Mouse (Mus musculus): ENCODE measurements at regions not wholly inside any gene's neighbourhood (a gene's known extent, or its start where the extent isn't known, plus 50 kb on each side); places are given as distances from the start of the nearest gene placed in this dataset.

DNA sequence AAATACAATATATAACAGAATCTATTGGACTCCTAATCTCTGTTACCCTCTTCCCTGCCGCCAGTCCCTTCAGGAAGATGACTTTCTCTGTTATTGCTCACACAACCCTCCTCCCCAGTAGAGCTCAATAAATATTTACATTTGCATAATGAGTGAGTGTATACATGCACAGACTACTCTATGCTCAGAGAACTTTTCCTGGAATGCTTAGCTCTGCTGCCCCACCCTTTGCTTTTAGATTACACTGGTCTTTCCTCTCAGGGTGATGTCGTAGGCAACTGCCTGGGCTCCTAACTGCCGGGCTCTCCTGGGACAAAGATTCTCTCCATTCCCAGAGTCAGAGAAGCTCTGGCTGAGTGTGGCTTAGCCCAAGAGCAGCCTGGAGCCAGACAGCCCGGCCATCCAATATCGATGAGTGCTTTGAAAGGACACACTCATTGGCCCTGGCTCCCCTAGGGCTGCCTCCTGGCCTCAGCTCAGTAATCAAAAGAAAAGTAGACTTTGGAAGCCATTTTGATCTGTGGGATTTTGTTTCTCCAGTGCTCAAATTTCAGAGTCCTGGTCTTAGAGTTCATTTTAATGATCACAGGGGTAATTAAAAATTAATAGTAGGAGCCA, 109.2 kb upstream of the Cdh4 start:
- Histone ChIP-seq H3K27me3 (ENCODE audit: low read depth, poor library complexity, severe bottlenecking) (no peaks in the 10 kb centered on the region), H3K4me3 (no peak overlapping the region), H3K27ac (no peak overlapping the region), H3K4me1 (peaks cover 9% of the 10 kb centered on the region), H3K36me3 (no peaks in the 10 kb centered on the region), H3K9me3 (replicated peaks) (no peaks in the 10 kb centered on the region)
- no peak for DNase-seq (ENCODE audit: low spot score)
- WGBS: 75% methylated on average over 5 of the region's 5 CpGs

DNA sequence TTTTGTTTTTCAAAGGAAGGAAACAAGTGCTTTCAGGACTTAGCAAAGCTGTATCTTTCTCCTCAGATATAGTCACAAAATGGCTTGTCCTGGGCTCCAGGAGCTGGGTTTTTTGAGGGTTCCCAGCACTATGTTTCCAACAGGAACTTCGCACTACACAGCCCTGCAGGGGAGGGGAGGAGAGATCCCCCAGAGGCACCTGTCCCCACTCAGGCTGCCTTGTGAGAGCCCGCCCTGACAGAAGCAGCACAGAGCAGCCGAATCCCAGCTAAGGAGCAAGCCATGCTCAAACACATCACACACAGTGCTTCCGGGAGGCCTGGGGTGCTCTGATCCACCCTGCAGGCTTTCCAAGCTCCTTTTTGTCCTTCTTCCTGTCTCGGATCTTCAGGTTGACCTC, 108.6 kb upstream of the Cdh4 start:
- H3K4me3 ChIP-seq: no peak overlapping the region
- no peaks in the 10 kb centered on the region for H3K36me3 ChIP-seq
- no peaks in the 10 kb centered on the region for H3K9me3 ChIP-seq (replicated peaks)
- no peak for DNase-seq (ENCODE audit: low spot score)
- peaks cover 9% of the 10 kb centered on the region for H3K4me1 ChIP-seq
- no peak overlapping the region for H3K27ac ChIP-seq
- WGBS: 72% methylated on average over 5 of the region's 5 CpGs
- H3K27me3 ChIP-seq (ENCODE audit: low read depth, poor library complexity, severe bottlenecking): no peaks in the 10 kb centered on the region

DNA sequence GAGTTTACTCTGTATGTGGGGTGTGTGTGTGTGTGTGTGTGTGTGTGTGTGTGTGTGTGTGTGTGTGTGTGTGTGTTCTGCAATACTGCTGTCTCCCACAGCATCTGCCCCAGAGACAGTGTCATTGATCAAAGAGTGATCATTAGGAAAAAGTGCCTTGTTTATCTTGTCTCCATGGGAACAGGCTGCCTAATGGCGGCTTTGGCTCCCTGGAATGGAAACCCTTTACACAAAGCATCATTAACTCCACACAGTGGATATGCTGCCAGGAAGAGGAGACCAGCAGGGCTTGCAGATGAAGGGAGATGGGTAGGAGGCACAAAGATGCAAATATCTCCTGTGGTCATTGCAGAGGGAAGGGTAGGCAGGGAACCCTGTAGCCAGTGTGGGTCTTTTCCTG, 106.0 kb upstream of the Cdh4 start:
- Histone ChIP-seq H3K9me3 (replicated peaks) (no peaks in the 10 kb centered on the region), H3K4me3 (no peak overlapping the region), H3K4me1 (peaks cover 9% of the 10 kb centered on the region), H3K27ac (no peak overlapping the region), H3K27me3 (ENCODE audit: low read depth, poor library complexity, severe bottlenecking) (no peaks in the 10 kb centered on the region), H3K36me3 (no peaks in the 10 kb centered on the region)
- WGBS: 0% methylated on average over 1 of the region's 1 CpGs
- DNase-seq (ENCODE audit: low spot score): no peak

DNA sequence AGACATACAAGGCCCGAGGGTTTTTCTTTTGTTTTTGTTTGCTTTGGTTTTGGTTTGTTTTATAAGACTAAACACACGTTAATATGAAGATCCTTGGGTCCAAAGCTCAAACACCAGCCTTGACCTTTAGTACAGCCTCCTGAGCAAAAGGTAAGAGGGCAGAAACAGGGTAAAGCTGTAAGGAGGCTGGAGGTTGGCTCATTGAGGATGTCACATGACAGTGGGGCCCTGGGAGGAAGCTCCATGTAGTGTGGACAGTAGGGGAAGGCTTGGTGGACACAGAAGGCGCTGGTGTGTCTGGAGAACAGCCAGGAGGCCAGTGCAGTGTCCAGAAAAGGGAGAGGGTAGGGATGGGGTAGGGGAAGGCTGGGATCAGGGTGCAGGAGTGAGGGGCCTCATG, 89.6 kb upstream of the Cdh4 start:
- 71% methylated on average over 3 of the region's 3 CpGs for WGBS
- Histone ChIP-seq H3K4me1 (no peaks in the 10 kb centered on the region), H3K36me3 (no peaks in the 10 kb centered on the region)

DNA sequence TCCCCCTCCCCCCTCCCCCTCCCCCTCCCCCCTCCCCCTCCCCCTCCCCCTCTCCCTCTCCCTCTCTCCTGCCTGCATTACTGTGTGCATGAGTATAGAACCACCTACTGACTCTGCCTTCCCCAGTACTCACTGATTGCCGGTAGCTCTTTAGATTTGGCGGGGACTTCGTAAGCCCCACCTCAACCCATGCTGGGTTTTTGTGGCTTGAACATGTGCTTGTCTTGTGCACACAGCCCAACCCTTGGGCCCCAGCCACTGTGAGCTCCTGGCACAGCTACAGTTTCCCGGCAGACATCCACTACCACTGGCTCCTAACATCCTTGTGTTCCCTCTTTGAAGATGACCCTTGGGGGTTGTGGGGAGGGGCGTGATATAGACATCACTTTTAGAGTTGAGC, 87.4 kb upstream of the Cdh4 start:
- no peaks in the 10 kb centered on the region for H3K27me3 ChIP-seq (ENCODE audit: low read depth, poor library complexity, severe bottlenecking)
- no peak overlapping the region for H3K4me3 ChIP-seq
- no peaks in the 10 kb centered on the region for H3K4me1 ChIP-seq
- H3K27ac ChIP-seq: no peak overlapping the region
- 82% methylated on average over 5 of the region's 5 CpGs for WGBS
- DNase-seq (ENCODE audit: low spot score): no peak
- H3K36me3 ChIP-seq: no peaks in the 10 kb centered on the region
- H3K9me3 ChIP-seq (replicated peaks): no peaks in the 10 kb centered on the region

More for the DNA sequence above, 89.6 kb upstream of the Cdh4 start:
- Histone ChIP-seq H3K27me3 (ENCODE audit: low read depth, poor library complexity, severe bottlenecking) (no peaks in the 10 kb centered on the region), H3K4me3 (no peak overlapping the region), H3K9me3 (replicated peaks) (no peaks in the 10 kb centered on the region), H3K27ac (no peak overlapping the region)
- DNase-seq (ENCODE audit: low spot score): no peak

DNA sequence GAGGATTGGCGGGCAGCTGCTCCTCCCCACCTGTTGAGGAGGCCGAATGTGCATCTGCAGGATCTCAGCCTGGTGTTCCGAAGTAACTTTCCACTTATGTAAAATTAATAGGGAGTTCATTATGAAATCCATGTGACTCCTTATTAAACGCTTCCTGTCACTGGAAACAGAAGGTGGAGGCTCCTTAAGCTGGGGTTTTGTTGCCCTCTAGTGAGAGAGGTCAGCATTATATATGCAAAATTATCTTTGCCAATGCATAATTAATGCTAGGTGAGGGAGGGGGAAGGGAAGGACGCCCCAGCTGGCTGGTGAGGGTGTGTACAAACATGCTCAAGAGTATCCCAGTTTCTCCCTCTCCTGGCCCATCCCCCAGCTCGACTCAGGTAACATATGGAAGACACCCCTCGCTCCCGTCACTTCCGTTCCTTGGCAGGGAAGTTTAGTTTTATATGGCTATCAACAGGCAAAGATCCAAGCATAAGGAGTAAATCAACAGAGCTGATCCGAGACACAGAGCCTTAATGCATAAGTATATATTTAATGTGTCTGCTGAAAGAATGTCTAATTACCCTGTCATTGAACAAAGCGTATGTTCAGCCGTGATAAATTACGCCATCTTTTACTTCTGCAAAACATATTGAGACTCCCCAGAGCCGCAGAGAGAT, 71.2 kb upstream of the Cdh4 start:
- H3K9me3 ChIP-seq (replicated peaks): no peaks in the 10 kb centered on the region
- H3K36me3 ChIP-seq: no peaks in the 10 kb centered on the region
- no peak overlapping the region for H3K4me3 ChIP-seq
- H3K4me1 ChIP-seq: 0 out of 2 replicates have a peak, but pooled peaks cover 3% of the 10 kb centered on the region
- WGBS: 73% methylated on average over 14 of the region's 14 CpGs
- no peaks in the 10 kb centered on the region for H3K27me3 ChIP-seq (ENCODE audit: low read depth, poor library complexity, severe bottlenecking)
- no peak for DNase-seq (ENCODE audit: low spot score)
- H3K27ac ChIP-seq: no peak overlapping the region

DNA sequence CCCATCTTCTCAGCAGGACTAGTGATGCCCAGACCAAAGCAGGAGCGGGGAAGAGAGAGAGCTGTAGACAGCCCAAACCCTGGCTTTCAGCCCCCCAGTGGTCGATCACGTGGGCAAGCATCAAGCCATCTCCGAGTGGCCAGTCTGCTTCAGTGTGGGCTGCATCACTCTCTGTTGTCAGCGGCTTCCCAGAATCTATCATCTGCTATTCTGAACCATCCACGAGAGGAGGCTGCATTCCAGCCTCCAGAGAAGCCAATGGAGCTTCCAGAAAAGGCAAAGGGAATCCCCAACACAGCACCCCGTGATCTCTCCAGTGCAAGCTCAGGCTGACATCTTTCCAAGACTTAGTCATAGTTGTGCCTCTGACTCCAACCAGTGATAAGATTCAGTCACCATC, 70.7 kb upstream of the Cdh4 start:
- H3K27me3 ChIP-seq (ENCODE audit: low read depth, poor library complexity, severe bottlenecking): no peaks in the 10 kb centered on the region
- no peak overlapping the region for H3K4me3 ChIP-seq
- no peaks in the 10 kb centered on the region for H3K9me3 ChIP-seq (replicated peaks)
- WGBS: 78% methylated on average over 7 of the region's 7 CpGs
- DNase-seq (ENCODE audit: low spot score): no peak
- H3K27ac ChIP-seq: no peak overlapping the region
- H3K4me1 ChIP-seq: 0 out of 2 replicates have a peak, but pooled peaks cover 3% of the 10 kb centered on the region
- H3K36me3 ChIP-seq: no peaks in the 10 kb centered on the region

DNA sequence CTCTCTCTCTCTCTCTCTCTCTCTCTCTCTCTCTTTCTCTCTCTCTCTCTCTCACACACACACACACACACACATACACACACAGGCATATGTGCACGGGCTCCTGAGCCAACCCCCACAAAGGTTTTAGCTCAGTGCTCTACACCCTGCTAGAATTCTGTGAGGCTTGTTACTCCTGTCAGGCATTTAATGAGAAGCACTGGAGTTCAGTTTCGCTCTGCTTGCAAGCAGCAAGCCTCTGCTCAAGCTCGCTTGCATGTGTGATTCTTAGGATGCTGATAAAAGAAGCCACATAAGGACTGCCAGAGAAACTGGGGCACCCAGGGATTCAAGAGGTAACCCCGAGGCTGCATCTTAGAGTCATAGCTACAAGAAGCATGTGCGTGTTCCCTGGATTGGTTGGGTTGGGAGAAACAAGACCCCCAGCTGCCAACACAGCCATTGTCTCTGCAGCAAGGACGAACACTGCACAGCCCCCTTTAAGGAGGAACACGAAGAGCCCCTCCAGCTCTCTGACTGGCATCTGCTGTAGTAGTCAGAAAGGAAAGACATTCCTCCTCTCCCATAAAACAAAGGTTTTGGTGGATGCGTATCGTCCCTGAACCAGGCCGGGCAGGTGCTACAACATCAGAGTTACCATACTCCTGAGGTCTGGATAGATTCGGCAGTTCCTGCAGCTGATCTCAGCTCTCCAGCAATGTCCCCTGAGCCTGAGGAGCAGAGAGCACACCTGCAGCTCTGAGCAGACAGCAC, 62.4 kb upstream of the Cdh4 start:
- H3K27ac ChIP-seq: no peak overlapping the region
- DNase-seq (ENCODE audit: low spot score): no peak
- no peak overlapping the region for H3K4me3 ChIP-seq
- no peaks in the 10 kb centered on the region for H3K9me3 ChIP-seq (replicated peaks)
- H3K4me1 ChIP-seq: peaks cover 6% of the 10 kb centered on the region
- H3K27me3 ChIP-seq (ENCODE audit: low read depth, poor library complexity, severe bottlenecking): no peaks in the 10 kb centered on the region
- 84% methylated on average over 11 of the region's 11 CpGs for WGBS
- H3K36me3 ChIP-seq: no peaks in the 10 kb centered on the region

DNA sequence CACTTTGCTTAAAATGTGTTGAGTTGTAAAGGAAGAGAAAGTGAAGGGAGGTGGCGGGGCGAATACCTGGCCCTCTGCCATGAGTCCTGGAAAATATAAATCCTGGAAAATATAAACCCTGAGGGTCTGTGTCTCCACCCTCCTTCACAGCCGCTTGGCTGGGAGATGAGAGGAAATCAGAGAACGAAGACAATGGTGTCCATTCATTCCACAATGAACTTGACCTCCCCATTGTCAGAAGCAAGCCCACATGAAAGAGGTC, 61.9 kb upstream of the Cdh4 start:
- 90% methylated on average over 4 of the region's 4 CpGs for WGBS
- no peak for DNase-seq (ENCODE audit: low spot score)
- H3K27me3 ChIP-seq (ENCODE audit: low read depth, poor library complexity, severe bottlenecking): no peaks in the 10 kb centered on the region
- peaks cover 6% of the 10 kb centered on the region for H3K4me1 ChIP-seq
- H3K27ac ChIP-seq: no peak overlapping the region
- no peaks in the 10 kb centered on the region for H3K9me3 ChIP-seq (replicated peaks)
- no peak overlapping the region for H3K4me3 ChIP-seq
- H3K36me3 ChIP-seq: no peaks in the 10 kb centered on the region

DNA sequence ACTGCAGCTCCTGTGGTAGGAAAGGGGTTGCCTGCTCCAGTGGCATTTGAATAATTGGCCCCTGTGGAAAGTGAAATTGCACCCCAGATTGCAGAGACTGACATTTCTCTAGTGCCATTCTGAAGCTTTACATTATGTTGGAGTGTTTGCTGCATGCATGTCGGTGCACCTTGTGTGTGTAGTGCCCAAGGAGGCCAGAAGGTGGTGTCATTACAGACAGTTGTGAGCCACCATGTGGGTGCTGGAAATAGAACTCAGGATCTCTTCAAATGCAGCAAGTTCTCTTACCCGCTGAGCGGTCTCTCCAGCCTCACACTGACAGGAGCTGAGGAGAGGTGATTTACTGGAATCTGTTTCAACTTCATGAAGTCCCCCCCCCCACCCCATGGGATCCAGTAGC, 60.3 kb upstream of the Cdh4 start:
- Histone ChIP-seq H3K9me3 (replicated peaks) (no peaks in the 10 kb centered on the region), H3K4me1 (peaks cover 16% of the 10 kb centered on the region), H3K36me3 (no peaks in the 10 kb centered on the region), H3K27ac (no peak overlapping the region), H3K4me3 (no peak overlapping the region), H3K27me3 (ENCODE audit: low read depth, poor library complexity, severe bottlenecking) (no peaks in the 10 kb centered on the region)
- WGBS: 90% methylated on average over 3 of the region's 3 CpGs
- DNase-seq (ENCODE audit: low spot score): no peak

DNA sequence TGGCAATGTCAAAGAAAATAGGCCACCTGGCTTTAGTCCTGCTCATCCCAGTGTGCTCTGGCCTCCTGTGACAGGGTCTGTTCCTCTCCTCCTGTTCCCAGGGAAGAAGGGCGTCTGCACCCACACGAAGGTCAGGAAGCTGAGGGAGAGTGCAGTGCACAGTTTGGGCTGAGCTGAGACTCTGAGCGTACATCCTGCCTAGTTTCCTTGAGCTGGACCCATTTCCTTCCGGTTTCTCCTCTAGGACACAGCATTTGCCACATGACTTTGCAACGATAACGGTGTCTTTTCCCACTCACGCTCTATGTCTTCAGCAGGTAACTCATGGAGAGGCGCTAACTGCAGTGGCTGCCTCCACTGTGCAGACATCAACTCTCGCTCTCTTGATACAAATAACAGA, 59.6 kb upstream of the Cdh4 start:
- Histone ChIP-seq H3K36me3 (no peaks in the 10 kb centered on the region), H3K27ac (no peak overlapping the region), H3K9me3 (replicated peaks) (no peaks in the 10 kb centered on the region), H3K27me3 (ENCODE audit: low read depth, poor library complexity, severe bottlenecking) (no peaks in the 10 kb centered on the region), H3K4me3 (no peak overlapping the region), H3K4me1 (peaks cover 16% of the 10 kb centered on the region)
- no peak for DNase-seq (ENCODE audit: low spot score)
- WGBS: 84% methylated on average over 9 of the region's 9 CpGs

DNA sequence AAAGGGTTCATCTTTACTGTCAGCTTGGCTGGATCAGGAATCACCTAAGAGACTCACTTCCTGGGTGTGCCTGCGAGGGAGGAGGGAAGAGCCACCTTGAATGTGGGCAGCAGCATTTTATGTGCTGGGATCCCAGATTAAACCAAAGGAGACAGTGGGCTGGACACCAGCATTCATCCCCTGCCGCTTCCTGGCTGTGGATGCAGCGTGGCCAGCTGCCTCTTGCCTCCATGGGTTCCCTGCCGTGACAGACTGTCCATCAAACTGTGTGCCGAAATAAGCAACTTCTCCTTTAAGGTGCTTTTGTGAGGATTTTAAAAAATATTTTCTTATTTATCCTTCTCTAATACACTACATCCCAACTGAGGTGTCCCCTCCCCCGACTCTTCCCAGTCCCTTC, 55.4 kb upstream of the Cdh4 start:
- no peak overlapping the region for H3K27ac ChIP-seq
- 80% methylated on average over 6 of the region's 6 CpGs for WGBS
- H3K9me3 ChIP-seq (replicated peaks): no peaks in the 10 kb centered on the region
- H3K4me1 ChIP-seq: peaks cover 16% of the 10 kb centered on the region
- H3K36me3 ChIP-seq: no peaks in the 10 kb centered on the region
- no peak overlapping the region for H3K4me3 ChIP-seq
- no peak for DNase-seq (ENCODE audit: low spot score)
- H3K27me3 ChIP-seq (ENCODE audit: low read depth, poor library complexity, severe bottlenecking): no peaks in the 10 kb centered on the region

DNA sequence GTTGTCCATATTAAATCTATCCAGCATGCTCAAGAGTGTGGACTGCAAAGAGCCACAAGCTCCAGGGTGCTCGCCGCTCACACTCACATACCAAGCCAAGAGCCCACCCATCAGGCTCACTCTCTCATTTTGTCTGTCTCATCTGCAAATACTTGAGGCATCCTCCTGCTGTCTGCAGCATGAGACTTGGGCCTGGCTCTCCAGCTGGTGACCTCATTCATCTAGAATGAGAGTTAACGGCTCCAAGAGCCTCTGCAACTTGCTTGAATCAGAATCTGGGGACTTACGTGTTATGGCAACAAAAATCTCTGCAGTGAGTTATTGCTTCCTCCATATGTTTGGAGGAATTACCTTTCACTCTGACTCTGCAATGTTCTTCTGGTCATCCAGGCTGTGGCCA, 51.7 kb upstream of the Cdh4 start:
- no peak for DNase-seq (ENCODE audit: low spot score)
- Histone ChIP-seq H3K27me3 (ENCODE audit: low read depth, poor library complexity, severe bottlenecking) (no peaks in the 10 kb centered on the region), H3K27ac (no peak overlapping the region), H3K4me3 (no peak overlapping the region), H3K4me1 (peaks cover 10% of the 10 kb centered on the region), H3K9me3 (replicated peaks) (no peaks in the 10 kb centered on the region), H3K36me3 (no peaks in the 10 kb centered on the region)
- 66% methylated on average over 4 of the region's 4 CpGs for WGBS

Data from limb, embryonic 10.5 days (tissue).